Mouse (Mus musculus): ENCODE results near the gene 1700042G07Rik.

1700042G07Rik gene

DNA sequence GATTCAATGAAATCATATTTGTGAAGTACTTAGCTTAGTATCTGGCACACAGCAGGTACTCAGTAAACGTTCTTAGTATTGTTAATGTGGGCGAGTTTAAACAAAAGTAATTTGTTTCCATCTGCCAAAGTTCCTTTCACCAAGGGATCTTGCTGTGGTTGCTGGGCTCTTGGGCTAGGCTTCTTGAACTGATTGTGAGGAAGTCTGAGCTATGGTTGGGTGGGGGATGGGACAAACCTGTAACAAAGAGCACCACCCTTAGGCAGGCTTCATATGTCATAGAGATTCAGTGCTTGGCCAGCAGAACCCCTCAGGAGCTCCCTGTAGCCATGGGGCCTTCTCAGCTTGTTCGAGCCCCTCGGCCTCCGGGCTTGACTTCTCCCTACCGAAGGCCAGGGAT lies at the start of gene 1700042G07Rik, which contains the start of gene Gm49337:
Gene 1700042G07Rik (plus strand): TSS at position 301 of the 400 bp plus-strand sequence.
Gene Gm49337 (plus strand): TSS at position 313 of the 400 bp plus-strand sequence.
- in situ Hi-C loops (cut with MboI; ENCODE audit: low pct_unique_long_range_greater_than_20kb in 1 of 2, low sequenced_read_pairs in 2 of 2, unreplicated experiment in 1 of 2): no loop called here

DNA sequence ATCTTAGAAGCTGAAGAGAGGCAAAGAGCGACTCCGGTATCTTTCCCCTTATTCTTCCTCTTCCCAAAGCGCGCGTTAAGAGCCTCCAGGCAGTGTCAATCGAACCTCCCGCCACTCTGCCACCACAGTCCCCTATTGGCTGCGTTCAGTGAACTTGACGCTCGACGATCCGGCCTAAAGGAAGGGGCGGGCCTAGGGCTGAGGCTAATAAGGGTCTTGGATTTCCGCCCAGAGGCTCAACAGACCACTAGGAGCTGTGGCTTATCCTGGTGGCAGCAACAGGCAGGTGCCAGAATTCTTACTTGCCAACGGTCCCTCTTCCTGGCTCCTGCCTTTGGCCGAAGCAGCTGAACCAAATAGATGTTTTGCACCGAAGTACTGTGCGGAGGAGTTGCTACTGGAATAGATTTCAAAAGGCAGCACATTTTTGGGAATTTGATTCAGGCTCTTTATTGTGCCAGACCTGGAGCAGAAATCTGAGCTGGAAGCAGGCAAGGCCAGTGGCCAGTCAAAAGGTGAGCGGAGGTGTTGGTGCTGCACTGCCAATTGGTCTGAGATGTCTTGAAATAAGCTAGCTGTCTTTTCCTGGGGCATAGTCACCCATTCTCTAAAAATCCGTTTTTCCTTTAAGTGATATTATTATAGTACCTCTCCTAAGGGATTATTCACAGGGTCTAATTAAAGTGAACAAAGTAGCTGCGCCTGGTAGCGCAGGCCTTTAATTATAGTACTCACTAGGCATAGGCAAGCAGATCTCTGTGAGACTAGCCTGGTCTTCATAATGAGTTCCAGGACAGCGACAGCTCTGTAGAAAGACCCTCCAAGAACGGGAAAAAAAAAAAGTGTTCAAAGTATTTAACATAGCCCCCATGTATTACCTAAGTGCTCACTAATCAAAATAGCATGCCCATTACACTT lies 49.3 kb upstream of the 1700042G07Rik start, which contains the start of the genes Rad54l and Pomgnt1:
Gene Rad54l (minus strand): TSS at position 89 of the 918 bp plus-strand sequence.
Gene Pomgnt1 (plus strand): TSS at position 239 of the 918 bp plus-strand sequence.
- in situ Hi-C loops (cut with MboI; ENCODE audit: low pct_unique_long_range_greater_than_20kb in 1 of 2, low sequenced_read_pairs in 2 of 2, unreplicated experiment in 1 of 2): no loop called here

DNA sequence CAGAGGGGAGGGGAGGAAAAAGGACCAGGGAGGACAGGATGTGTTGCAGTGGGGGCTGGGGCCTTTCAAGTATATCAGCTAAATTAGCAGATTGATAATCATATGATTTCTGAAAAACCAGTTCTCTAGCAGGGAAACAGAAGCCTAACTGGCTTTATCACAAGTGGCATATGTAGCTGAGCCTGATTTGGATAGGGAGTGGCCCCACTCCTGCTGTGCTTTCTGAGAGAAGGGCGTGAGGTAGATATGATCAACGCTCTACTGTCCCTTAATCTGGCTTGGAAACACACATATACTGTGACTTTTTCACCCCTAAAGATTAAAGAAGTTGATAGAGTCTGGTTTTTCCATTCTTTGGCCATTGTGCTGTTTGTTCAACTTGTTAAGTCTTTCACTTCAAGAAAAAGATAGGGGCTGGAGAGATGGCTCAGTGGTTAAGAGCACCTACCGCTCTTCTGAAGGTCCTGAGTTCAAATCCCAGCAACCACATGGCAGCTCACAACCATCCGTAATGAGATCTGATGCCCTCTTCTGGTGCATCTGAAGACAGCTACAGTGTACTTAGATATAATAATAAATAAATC lies 47.3 kb upstream of the 1700042G07Rik start:
- in situ Hi-C loops (cut with MboI; ENCODE audit: low pct_unique_long_range_greater_than_20kb in 1 of 2, low sequenced_read_pairs in 2 of 2, unreplicated experiment in 1 of 2): no loop called here

DNA sequence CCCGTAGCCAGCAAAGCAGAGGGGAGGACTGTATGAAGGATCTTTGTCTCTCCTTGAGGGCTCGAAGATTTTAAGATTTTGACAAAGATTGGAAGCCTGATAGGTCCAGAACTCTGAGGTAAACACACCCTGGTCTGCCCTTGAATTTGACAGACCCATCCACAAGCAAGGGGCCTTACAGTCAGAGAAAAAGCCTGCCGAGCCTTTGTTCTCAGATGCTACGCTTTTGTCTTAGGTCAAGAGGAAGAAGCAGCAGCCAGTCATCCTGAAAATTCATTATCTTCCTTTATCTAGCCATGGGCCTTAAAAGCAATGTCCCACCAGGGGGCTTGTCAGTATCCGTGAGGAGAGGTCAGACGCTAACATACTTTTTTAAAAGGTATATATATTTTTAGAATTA lies 45.2 kb upstream of the 1700042G07Rik start:
- in situ Hi-C loops (cut with MboI; ENCODE audit: low pct_unique_long_range_greater_than_20kb in 1 of 2, low sequenced_read_pairs in 2 of 2, unreplicated experiment in 1 of 2): no loop called here

DNA sequence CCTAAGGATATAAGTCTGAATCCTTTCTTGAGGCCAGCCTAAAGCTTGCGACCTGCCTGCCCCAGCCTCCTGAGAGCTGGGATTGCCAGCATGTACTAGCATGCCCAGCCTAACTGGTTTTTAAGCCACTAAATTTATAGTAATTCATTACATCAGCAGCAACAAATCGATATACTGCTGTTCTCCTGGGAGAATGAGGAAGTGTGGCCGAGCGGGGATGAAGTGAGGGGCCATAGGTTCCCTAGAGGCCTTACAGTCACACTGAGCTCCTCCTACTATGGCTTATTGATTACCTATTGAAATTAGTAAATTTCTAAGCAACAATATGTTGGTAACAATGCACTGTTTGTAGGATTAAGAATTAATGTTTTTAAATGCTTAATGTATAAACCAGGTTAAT lies 40.0 kb upstream of the 1700042G07Rik start:
- in situ Hi-C loops (cut with MboI; ENCODE audit: low pct_unique_long_range_greater_than_20kb in 1 of 2, low sequenced_read_pairs in 2 of 2, unreplicated experiment in 1 of 2): no loop called here

DNA sequence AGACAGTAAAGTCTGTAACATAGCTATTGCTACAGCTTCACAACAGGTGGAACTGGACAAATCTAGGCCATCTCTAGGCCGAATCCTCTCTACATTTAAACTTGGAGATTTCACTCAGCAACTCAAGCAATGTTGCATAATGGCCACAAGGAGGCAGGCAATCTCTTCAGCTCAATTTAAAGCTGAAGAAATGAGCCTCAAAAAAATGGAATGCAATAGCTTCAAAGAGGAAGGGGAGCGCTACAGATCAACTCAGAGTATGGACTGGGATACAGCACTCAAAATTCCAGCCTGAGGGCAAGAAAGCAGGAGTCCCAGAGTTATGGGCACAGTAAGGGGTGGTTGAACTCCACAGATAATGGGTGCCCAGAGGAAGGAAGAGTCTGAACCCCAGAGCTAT lies 38.2 kb upstream of the 1700042G07Rik start:
- in situ Hi-C loops (cut with MboI; ENCODE audit: low pct_unique_long_range_greater_than_20kb in 1 of 2, low sequenced_read_pairs in 2 of 2, unreplicated experiment in 1 of 2): no loop called here

DNA sequence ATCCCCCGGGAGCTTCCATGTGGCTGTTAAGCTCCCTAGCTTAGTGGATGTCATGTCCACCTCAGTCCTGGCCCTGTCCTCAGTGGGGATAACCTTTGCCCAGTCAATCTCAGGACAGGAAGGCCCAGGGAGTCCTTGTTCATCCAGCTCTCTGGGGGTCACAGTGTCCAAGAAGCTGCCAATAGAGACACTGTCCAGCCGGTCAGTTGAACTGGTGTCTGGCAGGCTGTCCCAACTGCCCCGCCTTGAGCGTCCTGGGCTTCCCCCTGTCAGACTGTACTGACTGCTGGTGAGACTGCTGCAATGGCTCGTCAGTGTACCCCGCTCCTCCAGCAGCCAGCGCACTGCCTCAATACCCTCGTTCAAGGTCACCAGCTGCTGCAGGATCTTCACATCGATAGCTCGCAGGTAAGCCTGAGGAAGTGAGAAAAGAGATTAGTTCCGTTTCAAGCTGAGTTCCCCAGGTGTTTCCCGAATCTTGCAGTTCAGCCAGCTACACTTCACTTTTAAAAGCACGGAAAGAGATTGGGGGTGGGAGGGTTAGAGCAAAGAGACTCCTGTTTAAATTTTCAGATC lies 35.7 kb upstream of the 1700042G07Rik start:
- in situ Hi-C loops (cut with MboI; ENCODE audit: low pct_unique_long_range_greater_than_20kb in 1 of 2, low sequenced_read_pairs in 2 of 2, unreplicated experiment in 1 of 2): no loop called here

DNA sequence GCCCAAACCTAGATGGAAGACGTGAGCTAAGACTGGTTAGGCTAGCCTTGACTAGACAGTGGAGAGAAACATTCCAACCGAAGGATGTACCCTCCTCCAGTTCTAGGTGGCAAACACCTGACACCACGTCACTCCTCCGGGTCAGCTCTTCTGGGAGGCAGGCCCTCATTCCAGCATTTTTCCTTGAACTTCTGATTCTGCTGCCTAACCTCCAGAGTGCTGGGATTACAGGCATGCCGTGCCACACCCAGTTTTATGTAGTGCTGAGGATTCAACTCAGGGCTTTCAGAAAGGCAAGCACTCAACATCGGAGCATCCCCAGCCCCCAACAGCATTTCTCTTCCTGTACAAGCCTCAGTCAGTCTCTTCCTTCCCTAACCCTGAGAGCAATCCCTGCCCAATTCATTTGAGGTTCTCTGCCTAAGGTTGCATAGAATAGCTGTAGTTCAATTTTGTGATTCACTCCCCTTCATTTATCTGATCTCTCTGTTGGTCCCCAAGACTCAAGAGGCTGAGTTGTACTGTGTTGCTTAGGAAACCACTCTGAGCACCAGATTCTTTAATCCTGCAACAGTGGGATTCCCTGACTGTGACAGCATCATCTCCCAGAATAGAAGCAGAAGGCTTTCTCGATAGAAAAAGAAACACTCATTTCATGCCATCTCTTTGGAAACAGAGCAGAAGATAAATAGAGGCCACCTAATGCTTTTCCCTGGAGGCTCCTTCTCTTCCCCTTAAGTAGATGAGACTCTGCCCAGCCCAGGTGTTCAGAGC lies 32.2 kb upstream of the 1700042G07Rik start:
- in situ Hi-C loops (cut with MboI; ENCODE audit: low pct_unique_long_range_greater_than_20kb in 1 of 2, low sequenced_read_pairs in 2 of 2, unreplicated experiment in 1 of 2): no loop called here

DNA sequence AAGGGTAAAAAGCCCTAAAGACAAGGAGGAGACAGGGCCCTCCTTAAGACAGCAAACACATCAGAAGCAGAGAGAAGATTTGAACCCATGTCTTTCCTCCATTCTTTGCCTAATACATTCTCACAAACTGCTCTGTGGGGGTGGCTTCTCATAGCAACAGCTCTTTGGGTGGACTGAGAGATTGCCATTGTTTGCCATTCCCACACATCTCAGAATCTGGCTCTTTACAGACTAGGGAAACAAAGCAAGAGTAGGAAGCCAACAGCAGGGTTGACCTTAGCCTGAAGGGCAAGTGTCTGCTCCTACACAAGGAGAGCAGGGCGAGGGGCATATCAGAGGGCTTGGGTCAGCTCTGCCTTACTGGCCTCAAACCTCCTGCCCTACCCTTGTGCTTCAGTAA lies 31.4 kb upstream of the 1700042G07Rik start:
- in situ Hi-C loops (cut with MboI; ENCODE audit: low pct_unique_long_range_greater_than_20kb in 1 of 2, low sequenced_read_pairs in 2 of 2, unreplicated experiment in 1 of 2): no loop called here

DNA sequence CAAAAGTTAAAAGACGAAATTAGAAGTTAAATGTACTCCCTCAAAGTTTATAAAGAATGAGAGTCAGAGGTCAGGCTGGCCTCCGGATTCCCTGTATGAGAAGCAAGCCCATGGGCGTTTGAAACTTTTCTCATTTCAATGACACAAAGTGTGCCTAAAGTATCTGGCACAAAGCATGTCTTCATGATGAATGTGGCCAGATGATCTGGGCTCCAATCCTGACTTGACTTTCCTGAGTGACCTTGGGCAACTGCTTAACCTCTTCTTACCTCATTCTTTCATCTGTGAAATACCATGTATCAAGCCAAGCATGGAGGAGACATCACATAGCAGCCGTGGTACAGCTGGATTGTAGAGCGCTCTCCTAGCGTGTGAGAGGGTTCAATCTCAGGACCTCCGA lies 30.9 kb upstream of the 1700042G07Rik start:
- in situ Hi-C loops (cut with MboI; ENCODE audit: low pct_unique_long_range_greater_than_20kb in 1 of 2, low sequenced_read_pairs in 2 of 2, unreplicated experiment in 1 of 2): no loop called here

DNA sequence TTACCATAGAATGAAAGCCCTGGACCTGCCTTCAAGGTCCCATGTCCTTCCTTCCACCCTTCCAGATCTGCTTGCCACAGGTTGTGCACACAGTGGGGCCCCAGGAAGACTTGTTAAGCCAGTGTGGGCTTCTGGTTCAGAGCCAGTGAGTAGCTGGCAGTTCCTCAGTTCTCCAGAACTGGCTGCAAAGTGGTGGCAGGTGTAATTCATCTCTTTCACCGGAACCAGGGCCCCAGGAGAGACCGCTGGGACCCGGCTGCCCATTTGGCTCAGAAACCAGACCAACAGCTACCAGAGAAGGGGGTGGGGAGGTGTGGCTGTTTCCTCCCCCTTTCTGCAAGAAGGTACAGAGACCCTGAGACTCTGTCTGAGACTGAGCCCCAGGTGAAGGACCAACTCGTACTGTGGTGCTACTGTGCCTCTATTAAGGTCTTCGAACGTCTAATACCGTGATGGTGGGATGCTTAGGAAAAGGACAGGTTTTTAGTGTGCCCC lies 29.8 kb upstream of the 1700042G07Rik start:
- in situ Hi-C loops (cut with MboI; ENCODE audit: low pct_unique_long_range_greater_than_20kb in 1 of 2, low sequenced_read_pairs in 2 of 2, unreplicated experiment in 1 of 2): no loop called here

DNA sequence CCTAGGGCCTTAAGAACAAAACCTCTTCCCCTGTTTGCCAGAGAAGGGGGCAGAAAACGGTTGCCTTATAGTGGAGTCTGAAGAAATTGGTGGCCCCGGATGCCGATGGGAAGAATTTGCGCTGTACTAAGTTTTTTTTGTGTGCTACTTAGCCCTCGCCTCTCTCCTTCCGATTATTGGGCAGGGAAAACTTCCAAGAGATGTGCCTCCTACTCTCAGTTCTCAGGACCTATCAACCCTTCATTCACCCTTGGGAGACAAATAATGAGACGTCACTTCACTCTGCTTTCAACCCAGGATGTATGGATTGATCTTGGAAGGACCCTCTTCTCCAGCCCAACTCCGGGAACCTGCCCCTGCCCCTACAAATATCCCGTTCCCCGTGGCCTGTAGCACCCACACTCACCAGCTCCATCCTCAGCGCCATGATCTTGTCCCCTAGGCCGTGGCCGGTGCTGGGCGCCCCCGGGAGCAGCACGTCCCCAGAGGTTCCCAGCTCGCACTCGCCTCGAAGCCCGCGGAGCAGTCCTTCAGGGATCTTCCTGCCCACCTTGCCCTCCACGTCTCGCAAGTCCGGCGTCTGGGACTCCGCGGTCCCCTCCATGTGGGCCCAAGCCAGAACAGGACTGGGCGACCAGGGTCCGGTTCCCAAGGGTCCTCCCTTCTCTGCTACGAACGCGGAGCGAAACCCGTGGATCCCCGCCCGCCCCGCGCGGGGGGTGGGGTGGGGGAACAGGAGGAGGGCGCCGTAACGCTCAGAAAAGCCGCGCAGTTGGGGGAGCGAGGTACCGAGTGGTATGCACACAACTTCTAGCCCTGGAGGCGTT lies 29.1 kb upstream of the 1700042G07Rik start:
- in situ Hi-C loops (cut with MboI; ENCODE audit: low pct_unique_long_range_greater_than_20kb in 1 of 2, low sequenced_read_pairs in 2 of 2, unreplicated experiment in 1 of 2): no loop called here

DNA sequence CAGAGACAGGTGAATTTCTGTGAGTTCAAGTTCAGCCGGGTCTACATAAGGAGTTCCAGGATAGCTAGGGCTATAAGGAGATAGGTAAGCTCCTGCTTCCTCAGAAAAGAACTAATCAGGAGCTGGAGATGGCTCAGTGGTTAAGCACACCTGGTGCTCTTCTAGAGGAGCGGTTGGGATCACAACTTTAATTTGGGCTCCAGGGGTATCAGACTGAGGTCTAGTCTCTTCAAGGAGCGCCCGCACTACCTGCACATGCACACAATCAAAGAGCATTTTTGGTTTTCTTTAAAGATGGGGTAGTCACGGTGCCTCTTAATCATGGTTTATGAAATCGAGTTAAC lies 23.4 kb upstream of the 1700042G07Rik start:
- in situ Hi-C loops (cut with MboI; ENCODE audit: low pct_unique_long_range_greater_than_20kb in 1 of 2, low sequenced_read_pairs in 2 of 2, unreplicated experiment in 1 of 2): no loop called here

DNA sequence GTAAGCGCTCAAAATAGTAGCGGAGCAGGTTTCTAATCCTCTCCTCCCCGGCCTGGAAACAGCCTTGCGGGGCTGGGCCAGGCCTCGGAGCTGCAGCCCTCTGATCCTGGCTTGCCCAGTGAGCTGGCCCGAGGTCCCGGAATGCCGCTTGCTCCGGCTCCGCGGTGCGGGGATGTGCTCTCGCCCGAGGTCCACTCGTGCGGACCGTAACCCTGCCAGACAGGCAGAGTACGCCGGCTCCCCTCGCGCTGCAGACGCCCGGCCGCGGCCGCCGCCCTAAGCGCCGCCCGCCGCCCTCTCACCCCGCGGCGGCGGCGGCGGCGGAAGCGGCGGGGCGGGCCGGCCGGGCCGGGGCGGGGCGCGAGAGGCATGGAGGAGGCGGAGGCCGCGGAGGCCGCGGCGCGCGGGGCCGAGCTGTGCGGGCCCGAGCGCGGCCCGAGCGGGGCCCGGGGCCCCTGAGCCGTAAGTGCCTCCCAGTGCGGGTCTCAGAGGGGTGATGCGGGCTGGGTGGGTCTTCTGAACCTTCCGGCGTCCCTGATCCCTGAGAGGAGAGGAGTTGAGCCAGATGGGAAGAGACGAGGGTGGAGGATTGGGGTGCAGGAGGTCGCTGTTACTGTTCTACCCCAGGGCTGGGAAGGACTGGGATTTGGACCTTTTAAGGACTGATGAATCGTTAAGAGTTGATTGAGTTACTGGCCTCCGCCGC lies 22.9 kb upstream of the 1700042G07Rik start:
- in situ Hi-C loops (cut with MboI; ENCODE audit: low pct_unique_long_range_greater_than_20kb in 1 of 2, low sequenced_read_pairs in 2 of 2, unreplicated experiment in 1 of 2): no loop called here

DNA sequence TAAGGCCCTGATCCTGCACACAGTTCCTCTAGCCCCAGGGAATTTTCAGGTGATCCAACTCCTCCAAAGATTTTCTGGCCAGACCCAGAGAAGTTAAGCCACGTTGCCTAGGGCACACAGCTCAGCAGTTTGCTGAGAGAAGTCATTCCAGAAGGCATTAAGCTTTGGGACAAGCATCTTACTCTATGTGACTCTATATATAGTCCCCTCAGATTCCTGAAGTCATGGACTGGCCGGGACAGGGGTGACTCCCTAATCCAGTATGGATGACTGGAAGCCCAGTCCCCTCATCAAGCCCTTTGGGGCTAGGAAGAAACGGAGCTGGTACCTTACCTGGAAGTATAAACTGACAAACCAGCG lies 22.3 kb upstream of the 1700042G07Rik start:
- in situ Hi-C loops (cut with MboI; ENCODE audit: low pct_unique_long_range_greater_than_20kb in 1 of 2, low sequenced_read_pairs in 2 of 2, unreplicated experiment in 1 of 2): no loop called here

DNA sequence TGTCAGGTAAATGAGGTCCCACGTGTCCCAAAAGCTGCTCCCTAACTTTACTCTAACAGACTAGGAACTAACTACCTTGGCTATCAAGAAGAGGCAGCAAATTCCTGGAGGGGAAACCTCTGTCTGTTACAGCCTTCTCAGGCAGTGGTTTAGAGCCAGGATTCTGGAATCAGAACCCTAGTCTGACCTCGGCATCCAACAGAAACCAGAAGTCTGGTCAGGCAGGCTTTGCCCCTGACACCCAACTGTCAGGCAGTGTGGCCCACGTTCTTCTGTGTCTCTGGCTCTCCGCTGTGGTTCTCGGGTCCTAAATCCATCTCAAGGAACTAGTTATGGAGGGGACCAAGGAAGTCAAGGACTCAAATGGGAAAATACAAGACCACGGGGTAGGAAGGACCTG lies 21.9 kb upstream of the 1700042G07Rik start, which contains the start of gene Lurap1:
Gene Lurap1 (minus strand): TSS at position 101 of the 400 bp plus-strand sequence.
- in situ Hi-C loops (cut with MboI; ENCODE audit: low pct_unique_long_range_greater_than_20kb in 1 of 2, low sequenced_read_pairs in 2 of 2, unreplicated experiment in 1 of 2): no loop called here

DNA sequence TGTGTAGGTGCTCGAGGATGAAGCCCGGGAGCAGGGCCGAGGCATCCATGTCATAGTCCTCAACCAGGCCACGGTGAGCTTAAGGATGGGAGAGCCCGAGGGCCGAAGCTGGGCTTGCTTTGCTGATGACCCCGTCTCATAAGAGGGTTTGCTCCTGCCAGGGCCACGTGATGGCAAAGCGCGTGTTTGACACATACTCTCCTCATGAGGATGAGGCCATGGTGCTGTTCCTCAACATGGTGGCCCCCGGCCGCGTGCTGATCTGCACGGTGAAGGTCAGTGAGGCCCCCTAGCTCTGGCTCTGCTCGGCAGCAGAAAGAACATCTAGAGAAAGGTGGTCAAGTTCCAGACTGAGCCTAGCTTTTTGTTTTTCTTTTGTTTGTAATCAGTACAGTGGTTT lies 20.5 kb upstream of the 1700042G07Rik start:
- in situ Hi-C loops (cut with MboI; ENCODE audit: low pct_unique_long_range_greater_than_20kb in 1 of 2, low sequenced_read_pairs in 2 of 2, unreplicated experiment in 1 of 2): no loop called here

Measured in mouse embryonic stem cell (cell line).